Mouse (Mus musculus) stomach, postnatal 0 days (tissue): ENCODE measurements around the gene Ntrk2.

Experiments used
- CTCF ChIP-seq: IDR thresholded peaks from 2 replicates; pipeline ENCODE4 v1.5.1; 2016; ENCODE audit warnings: antibody characterized with exemption, low read depth, mild to moderate bottlenecking, moderate library complexity
- EP300 ChIP-seq: optimal IDR thresholded peaks from 2 replicates; pipeline ENCODE3; 2016; ENCODE audit warnings: antibody characterized with exemption

- TF ChIP-seq EP300 = no peak
- no peak for TF ChIP-seq CTCF
Observed at GRCm38 (mm10) chr13:59092858-59093154, 286.4 kb downstream of the Ntrk2 start.
